Mouse (Mus musculus) large intestine, adult 2 months (tissue): ENCODE measurements at regions not wholly inside any gene's neighbourhood (a gene's known extent, or its start where the extent isn't known, plus 50 kb on each side); places are given as distances from the start of the nearest gene placed in this dataset.
A peak's percentile ranks its signal among the peaks of the same experiment; 100 is the strongest.
"Not testable (repeated sequence)": the region's sequence is repeated elsewhere in the genome, so short reads cannot be mapped to it uniquely, and the experiment has no call there.

Source experiments
- DNase-seq: peaks from one replicate; pipeline ENCODE4 v3.0.0-alpha.2; 2012; ENCODE audit warnings: low read depth, low spot score
- WGBS: fragments of 180-500 bp; shearing (Covaris S2); methylation state at CpG from one replicate; pipeline ENCODE4 v1.1.7; 2018; 5-methylcytosine and 5-hydroxymethylcytosine counted together

DNA sequence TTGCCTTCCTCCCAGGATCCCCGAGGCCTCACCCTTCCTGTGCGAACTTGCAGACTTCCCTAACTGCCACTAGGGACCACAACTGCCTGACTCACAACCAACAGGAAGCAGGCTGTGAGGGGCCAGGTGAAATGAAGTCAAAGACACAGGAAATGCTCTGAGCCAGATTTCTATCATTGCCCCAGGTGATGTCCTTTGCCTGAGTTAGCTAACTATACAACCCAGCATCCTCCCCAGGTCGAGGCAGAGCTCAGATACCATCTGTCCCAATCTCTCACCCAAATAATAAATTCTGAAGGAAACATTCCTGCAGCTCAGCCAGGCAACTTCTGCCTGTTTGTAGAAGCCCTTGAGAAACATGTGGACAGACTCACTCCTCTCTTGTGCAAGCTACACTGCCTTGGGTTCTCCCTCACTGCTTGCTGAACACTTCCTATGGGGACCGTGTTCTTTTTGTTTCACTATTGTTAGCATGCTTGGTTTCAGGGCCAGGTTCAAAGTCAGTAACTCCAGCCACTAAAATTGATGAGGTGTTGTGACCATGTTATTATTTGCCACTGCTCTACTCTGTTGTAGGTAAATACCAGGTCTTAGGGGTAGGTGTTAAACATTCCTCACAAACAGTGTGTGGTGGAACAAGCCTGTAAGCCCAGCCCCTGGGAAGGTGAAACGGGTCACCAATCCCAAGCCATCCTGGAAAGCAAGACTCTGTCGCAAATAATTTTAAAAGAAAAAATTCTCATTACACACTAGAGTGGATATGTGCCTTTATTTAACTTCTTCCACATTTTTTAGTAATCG is 172.1 kb downstream of the Kctd12 start:
- WGBS, result 46% methylated on average over 7 of the region's 7 CpGs
- DNase-seq, result no peak

DNA sequence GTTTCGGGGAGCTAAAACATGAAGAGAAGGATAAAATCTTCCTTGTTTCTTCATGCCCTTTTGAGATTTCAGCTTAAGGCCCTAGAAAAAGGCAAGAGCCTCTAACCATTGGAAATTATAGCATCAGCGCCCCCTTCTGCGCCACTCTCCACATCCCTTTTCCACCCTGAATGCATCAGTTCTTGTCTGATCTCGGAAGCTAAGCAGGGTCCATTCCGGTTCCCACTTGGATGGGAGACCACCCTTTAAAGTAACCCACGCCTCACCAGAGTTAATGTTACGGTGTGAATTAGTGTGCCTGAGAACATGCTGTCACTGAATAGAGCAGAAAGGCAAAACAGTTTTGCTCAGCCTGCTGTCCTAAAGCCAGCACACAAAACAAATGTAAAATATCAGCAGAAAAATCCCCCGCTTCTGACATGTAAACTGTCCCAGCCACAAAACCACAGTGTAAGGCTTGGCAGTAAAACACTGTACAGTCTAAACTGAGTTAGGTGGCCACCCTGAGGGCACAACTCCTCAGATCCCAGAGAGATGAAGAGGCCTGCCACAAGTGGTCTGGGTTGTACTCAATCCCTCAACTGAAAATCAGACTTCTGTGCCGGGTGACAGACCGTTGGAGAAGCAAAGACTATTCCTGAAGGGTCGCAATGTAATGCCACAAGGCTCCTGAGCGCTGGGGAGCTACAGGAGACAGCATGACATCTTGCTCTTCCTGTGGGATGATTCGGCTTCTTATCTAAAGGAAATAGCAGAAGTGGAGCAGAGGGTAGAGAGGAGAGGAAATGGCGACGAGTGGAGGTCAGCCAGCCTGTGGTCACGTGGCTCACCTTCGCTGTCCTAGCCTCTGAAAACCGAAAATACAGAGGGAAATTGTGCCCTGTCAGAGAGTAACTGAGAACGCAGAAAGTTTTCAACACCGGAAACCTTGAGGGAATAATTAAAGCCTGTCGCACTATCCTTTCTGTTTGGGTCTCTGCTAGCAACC is 176.2 kb downstream of the Kctd12 start:
- no peak for DNase-seq

DNA sequence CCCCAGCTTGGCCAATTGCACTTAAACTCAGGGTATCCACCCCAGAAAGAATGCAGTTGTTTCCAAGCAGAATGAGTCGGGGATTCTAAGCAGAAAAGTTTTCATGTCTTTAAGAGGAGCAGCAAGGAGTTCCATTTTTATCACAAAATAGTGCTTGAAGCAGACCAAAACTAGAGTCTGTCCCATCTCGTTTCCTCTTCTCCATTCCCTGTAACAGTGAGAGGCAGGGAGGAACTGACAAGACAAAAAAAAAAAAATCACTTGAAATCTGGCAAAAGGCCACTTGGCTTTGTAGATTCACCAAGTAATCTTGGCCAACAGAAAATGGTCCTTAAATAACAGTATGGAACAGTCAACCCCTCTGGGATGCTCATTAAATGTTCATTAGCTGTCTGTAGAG is 186.8 kb downstream of the Kctd12 start:
- 55% methylated on average over 2 of the region's 2 CpGs for WGBS
- DNase-seq, result no peak

More for the DNA sequence above, 176.2 kb downstream of the Kctd12 start:
- 56% methylated on average over 21 of the region's 21 CpGs for WGBS

DNA sequence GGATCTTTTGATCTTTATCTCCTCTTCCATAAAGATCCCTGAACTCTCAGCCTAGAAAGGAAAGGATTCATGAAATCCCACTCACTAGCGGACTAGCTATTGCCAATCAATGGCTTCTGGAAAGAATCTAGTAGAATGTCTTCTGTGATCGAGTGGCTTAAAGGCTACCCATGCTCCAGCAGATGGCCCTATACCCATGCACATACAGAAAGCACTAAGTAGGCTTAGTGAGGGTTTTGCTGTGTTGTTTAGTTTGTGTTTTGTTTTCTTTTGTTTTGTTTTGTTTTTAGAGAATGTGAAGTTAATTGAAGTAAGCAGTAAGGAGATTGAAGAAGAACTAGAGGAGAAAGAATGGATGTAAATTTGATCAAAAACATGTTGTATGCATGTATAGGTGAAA is 187.5 kb downstream of the Kctd12 start:
- 78% methylated on average over 2 of the region's 2 CpGs for WGBS
- DNase-seq, result no peak

DNA sequence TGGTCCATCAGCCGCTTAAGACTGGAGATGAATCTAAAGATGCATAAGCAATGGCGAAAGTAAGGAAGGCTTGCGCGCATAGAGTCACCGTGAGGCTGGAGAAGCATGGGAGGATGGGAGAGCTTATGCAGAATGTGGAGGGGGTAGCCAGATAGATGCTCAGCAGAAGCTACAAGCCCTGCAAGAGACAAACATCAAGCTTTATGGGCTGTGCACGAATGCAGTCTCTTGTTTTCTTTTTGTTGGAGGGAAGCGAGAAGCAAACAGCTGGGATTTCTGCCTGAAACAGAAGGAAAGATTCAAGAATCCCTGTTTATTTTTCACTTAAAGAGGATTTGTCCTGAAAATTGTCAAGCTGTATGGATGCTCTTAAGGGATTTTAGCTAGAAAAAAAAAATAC is 188.7 kb downstream of the Kctd12 start:
- DNase-seq, result no peak
- 80% methylated on average over 7 of the region's 7 CpGs for WGBS

DNA sequence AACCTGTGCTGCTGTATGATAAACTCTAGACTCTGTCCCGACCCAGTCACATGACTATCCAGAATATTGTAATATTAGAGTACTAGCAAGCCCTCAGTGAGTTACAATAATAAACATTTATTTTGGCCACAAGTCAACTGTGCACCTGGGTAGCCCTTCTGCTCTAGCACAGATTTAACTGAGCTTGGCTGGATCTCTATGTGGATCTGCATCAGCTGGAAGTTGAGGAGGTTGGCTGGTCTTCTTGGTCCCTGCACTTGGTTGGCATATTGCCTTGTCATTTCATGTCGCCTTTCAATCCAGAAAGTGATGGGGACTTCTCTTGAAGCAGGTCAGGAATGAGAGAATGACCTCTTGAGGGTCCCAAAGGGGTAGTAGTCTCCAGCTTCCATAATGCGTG is 191.5 kb downstream of the Kctd12 start:
- 64% methylated on average over 3 of the region's 3 CpGs for WGBS
- no peak for DNase-seq

DNA sequence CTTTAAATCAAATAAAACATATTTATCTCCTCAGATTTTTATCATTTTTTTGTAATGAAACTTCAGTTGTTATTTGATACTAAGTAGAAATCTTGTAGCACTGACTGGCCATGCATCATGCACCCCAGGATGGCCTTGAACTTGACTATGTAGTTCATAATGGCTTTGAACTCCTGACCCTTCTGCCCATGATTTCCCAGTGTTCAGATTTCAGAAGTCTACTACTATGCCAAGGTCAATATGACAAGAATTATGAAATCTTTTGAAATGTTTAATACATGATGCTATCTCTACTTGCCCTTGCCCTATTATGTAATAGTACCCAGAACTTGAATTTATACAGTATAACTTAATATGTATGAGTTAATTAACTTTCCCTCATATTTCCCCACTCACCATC is 200.2 kb downstream of the Kctd12 start:
- DNase-seq, result no peak

DNA sequence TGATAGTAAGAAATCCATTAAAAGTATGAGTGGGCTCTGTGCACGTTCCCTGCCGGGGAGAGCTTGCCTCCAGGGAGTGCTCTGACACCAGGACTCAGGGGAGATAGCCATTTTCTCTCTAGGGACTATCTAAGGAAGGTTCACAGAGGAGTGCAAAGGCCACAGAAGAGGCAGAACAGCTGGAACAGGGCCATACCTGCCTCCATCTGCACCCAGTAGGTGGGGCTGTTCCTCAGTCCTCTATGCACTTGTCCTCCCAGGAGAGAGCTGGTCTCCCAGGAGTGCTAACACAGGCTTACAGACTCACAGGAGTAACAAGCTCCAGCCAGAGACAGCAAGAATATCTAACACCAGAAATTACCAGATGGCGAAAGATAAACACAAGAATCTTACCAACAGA is 212.7 kb downstream of the Kctd12 start:
- peak; percentile 4 for DNase-seq
- WGBS, result 56% methylated on average over 3 of the region's 3 CpGs

DNA sequence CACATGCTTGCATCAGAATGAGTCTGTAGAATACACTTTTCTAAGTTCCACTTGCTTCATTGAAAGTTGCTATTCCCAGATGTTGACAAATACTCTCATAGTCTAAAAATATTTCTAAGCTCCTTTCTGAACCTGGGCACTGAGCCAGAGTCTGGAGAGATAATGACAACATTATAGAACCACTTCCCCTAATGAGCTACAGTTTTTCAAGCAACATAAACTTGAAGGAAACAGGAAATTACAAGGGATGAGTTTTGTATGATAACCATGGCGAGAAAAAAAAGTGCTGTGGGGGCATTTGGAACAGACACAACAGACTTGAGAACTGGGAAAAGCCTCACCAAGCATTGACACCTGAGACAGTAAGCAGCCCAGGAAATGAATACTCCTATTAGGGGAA is 233.8 kb downstream of the Kctd12 start:
- WGBS, result 58% methylated on average over 1 of the region's 1 CpGs
- no peak for DNase-seq

DNA sequence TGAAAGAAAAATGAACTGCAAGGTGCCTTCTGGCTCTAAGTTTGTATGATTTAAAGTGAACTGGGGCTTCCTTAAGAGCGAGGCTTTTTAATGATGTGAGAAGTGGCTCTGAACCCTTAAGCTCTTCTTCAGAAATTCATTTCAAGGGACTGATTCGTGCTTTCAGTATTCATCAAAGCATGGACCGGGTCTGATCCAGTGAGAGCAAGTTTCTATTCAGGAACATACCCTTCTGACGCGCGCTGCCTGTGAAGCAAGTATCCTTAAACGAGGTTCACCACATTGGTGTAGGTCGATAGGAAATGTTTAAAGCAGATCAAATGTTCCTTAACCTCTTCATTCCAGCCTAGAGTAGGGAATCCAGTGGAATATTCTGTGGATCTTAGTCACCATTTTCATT is 240.1 kb downstream of the Kctd12 start:
- no peak for DNase-seq
- WGBS, result 81% methylated on average over 8 of the region's 8 CpGs

DNA sequence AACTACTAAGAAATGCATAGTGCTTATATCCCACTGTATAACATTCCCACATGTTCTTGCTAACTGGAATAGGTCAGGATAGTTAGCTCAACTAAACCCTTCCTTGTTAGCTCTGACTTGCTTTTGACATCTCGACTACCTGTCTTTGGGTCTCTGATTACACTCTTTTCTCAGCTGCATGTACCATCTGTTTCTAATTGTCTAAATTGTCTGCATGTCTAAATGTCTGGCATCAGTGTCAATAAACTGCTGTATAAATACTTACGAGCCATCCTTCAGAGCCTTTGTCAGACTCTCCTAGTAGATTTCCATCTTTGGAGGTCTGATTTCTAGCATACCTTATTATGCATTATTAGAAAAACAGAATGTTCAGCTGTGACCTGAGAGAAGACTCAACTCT is 245.8 kb downstream of the Kctd12 start:
- WGBS, result 81% methylated on average over 2 of the region's 2 CpGs
- no peak for DNase-seq

DNA sequence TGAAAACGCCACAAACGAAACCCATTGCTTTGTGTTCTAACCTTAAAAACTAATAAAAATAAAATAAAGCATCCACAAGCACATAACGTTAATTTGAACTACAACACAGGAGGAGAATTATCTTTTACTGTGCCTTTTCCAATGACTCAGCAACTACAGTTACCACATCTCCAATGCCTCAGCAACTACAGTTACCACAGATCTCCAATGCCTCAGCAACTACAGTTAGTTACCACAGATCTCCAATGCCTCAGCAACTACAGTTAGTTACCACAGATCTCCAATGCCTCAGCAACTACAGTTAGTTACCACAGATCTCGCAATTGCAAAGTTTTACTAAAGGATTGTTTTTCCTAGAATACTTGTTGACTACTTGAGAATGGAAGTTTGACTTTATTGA is 248.7 kb downstream of the Kctd12 start:
- WGBS, result 91% methylated on average over 4 of the region's 4 CpGs
- DNase-seq, result not testable (repeated sequence)

DNA sequence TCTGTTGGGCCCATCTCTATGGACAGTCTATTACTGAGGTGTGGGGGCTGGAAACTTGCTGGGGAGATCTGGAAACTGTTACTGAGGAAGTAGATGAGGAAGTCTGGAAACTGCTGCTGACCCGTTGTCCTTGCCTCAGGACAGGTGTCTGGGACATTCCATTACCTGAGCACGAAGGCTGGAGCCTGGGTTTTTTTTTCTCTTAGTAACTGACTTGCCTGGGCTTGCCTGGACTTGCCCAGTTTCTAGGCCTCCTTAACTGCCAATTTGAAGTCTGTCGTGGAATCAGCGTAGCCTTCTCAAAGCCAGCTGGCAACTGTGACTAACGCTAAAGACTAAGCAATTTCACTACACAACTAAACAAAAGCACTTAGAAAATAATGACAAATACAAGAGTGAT is 250.7 kb downstream of the Kctd12 start:
- DNase-seq, result no peak
- 67% methylated on average over 5 of the region's 5 CpGs for WGBS

DNA sequence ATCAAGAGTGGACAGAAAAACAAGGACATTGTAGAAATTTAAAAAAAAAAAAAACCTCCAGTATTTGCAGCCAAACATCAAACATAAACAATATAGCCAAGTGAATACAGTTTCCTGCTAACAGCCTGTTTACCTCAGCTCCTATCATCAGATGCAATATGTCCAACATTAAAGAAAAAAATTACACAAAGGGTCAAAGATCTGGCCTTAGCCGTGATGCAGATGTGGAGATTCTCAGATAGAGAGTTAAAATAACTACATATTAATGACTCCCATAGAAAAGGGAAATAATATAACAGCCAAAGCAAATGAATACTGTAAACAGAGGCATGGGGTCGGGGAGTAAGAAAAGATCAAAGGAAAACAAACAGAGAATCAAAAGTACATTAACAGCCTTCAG is 259.8 kb downstream of the Kctd12 start:
- no peak for DNase-seq
- 28% methylated on average over 2 of the region's 2 CpGs for WGBS

DNA sequence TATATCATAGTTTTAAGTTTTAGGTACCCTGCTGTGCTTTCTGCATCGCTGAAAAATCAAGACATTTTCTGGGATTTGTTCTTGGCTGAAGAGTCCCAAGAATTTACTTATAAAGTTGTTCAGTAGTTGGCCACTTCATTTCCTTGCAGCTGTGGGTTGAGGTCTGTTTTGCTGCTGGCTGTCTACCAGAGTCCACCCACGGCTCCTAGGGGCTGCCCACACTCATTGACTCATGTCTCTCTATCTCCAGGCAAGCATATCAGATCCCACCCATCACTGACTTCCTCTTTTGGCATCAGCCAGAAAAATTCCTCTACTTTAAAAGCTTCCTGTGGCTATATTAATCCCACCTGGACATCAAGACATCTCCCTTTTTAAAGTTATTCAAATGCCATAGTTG is 263.9 kb downstream of the Kctd12 start:
- WGBS, result 56% methylated on average over 2 of the region's 2 CpGs
- no peak for DNase-seq

DNA sequence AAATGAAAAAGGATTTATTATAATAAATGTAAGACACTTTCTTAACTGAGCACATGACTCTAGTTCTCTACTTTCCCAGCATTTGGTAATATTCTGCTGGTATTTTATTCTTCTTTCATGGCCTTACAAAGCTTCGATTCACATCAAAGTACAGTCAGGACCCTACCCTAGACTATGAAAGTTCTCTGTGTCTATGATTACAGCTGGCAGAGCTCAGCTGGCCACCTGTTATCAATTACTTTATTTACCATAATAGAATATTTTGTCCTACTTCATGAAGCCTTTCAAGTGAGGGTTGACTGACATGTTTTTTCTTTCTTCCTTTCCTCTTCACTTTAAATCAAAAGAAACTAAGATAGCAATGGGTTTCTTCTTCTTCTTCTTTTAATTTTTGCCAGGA is 269.8 kb downstream of the Kctd12 start:
- DNase-seq, result no peak
- 81% methylated on average over 1 of the region's 1 CpGs for WGBS

DNA sequence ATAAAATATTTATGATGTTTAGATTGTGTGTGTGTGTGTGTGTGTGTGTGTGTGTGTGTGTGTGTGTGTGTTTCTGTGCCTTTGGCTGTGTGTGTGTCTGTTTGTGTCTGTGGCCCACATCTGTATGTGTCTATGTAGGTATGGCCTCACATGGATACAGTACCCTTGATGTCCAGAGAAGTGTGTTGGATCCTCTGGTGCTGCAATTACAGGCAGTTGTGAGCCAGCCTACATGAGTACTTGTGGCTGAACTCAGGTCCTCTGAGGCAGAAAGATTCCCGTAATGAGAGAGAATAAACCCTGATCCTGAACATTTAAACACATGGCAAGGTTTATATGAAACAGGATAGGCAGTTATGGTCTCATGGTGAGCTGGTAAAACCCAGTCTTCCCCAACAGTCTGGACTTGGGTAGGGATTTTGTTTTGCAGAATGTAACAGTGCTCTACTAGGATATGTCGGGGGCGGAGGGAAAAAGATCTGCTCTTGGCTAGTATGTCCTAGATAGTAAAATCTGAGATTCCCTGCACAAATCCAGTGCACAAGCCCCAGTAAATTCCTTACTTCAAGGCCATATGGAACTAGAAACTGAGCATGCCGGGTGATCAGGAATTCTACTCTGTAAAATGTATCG is 275.6 kb downstream of the Kctd12 start:
- 76% methylated on average over 5 of the region's 5 CpGs for WGBS
- DNase-seq, result no peak

DNA sequence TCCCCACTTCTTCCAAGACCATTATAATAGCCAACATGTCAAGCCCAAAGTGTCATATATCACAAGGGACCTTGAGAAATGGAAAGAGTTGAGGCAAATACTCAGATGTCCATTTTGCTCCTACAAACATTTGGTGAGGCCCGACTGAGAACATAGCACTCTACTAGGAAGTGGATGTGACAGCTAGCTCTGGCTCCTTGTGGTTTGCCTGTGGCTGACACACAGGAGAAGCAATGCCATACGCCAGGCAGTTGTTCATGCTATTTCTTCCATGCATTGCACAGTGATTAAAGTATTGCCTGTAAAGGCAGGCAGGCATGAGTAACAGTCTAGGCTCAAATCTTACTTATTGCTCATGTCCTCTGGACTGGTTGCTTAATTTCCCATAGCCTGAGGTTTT is 281.3 kb downstream of the Kctd12 start:
- WGBS, result 78% methylated on average over 2 of the region's 2 CpGs
- no peak for DNase-seq

DNA sequence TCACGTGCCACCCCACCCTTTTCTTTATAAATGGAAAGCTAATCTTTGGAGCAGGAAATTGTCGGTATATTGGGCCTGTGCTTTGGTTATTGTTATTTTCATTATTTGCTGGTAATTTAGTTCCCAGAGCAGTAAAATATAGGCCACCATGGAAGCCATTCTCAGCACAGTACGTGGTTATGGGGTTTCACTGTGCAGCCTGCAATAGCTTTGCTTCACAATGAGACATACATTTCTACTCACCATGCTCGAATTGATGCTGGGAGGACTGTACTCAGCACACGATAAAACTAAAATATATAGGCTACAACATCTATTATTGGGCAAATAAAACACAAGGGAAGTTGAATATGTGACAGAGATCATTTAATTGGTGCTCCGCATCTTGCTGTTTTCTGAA is 282.0 kb downstream of the Kctd12 start:
- no peak for DNase-seq

DNA sequence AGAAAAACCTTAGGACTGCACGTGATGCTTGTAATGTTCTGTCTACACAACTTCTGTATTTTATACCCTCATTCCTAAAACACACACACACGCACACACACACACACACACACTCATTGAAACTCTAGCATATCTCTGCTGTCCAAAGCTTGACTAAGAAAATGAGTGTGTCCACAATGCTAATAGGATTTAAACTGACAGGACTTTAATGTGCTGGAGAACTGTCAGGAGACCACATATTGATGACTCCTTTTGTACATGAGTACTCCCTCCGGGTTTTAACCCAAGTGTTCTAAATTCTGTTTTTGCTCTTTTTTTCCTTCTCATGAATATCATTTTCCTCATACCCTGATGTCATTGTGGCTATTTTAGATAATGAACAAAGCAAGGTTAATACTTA is 283.4 kb downstream of the Kctd12 start:
- WGBS, result 77% methylated on average over 3 of the region's 3 CpGs
- DNase-seq, result no peak

More for the DNA sequence above, 282.0 kb downstream of the Kctd12 start:
- 67% methylated on average over 6 of the region's 6 CpGs for WGBS
